Mouse (Mus musculus) adrenal gland, adult 2 months (tissue): ENCODE results near the gene Sfrp2. TPM values are rescaled to one million over a fixed set of nuclear protein-coding genes. Genes with fewer than 3 reads are reported as not detected.

Source experiments
- polyA plus RNA-seq: library from polyadenylated mRNA; depleted of rRNA; stranded (reverse); fragments of >200 nt; gene quantifications from 2 replicates; pipeline ENCODE4 v1.2.3, GENCODE M21; 2012; rRNA removed
- total RNA-seq, 2 experiments: library from RNA; stranded (reverse); gene quantifications; 2 replicates each; pipeline ENCODE4 v1.2.3; 2021

Sfrp2 gene
- total and polyA plus RNA-seq, 3 experiments, result 4.4 to 6.1 (median 5.7) TPM

Other genes starting within 250 kb of the Sfrp2 start
- 1 to 10 TPM; 2.8 to 5.0 TPM for gene Tlr2, start 75.4 kb downstream of the Sfrp2 start, total RNA-seq
- 1.8 TPM in 2 replicates for gene Tlr2, start 75.4 kb downstream of the Sfrp2 start, polyA plus RNA-seq